Mouse (Mus musculus) bone marrow macrophage, adult 2 months (primary cell): ENCODE measurements at regions not wholly inside any gene's neighbourhood (a gene's known extent, or its start where the extent isn't known, plus 50 kb on each side); places are given as distances from the start of the nearest gene placed in this dataset.

ENCODE experiments used
- H3K27ac ChIP-seq: 2 replicates; pipeline ENCODE4 v1.5.1; 2012; ENCODE audit warnings: low read depth, low read length; ENCODE audit not compliant: insufficient read depth
- H3K4me1 ChIP-seq: 2 replicates; pipeline ENCODE4 v1.6.1; 2012; ENCODE audit warnings: low read length; ENCODE audit not compliant: control insufficient read depth, insufficient read depth
- H3K4me3 ChIP-seq: 2 replicates; pipeline ENCODE4 v1.5.1; 2012; ENCODE audit warnings: mild to moderate bottlenecking, low read length, moderate library complexity; ENCODE audit not compliant: insufficient read depth
- CTCF ChIP-seq: IDR thresholded peaks from 2 replicates; pipeline ENCODE4 v1.5.1; 2012; ENCODE audit warnings: low read depth, mild to moderate bottlenecking, low read length, moderate library complexity
- POLR2A ChIP-seq: IDR thresholded peaks from 2 replicates; pipeline ENCODE4 v1.6.1; 2012; ENCODE audit warnings: mild to moderate bottlenecking, low read depth, low read length, borderline replicate concordance

- Histone ChIP-seq H3K4me3 (no peak overlapping the region), H3K4me1 (no peaks in the 10 kb centered on the region), H3K27ac (no peak overlapping the region)
- TF ChIP-seq CTCF (no peak), POLR2A (no peak)
These were observed 166.4 kb upstream of the Sox9 start for GRCm38 (mm10) chr11:112615629-112616028.

GRCm38 (mm10) chr11:112616942-112617341, 165.1 kb upstream of the Sox9 start:
- H3K4me1 ChIP-seq, result no peaks in the 10 kb centered on the region
- TF ChIP-seq POLR2A (no peak), CTCF (no peak)
- no peak overlapping the region for H3K27ac ChIP-seq
- no peak overlapping the region for H3K4me3 ChIP-seq

DNA sequence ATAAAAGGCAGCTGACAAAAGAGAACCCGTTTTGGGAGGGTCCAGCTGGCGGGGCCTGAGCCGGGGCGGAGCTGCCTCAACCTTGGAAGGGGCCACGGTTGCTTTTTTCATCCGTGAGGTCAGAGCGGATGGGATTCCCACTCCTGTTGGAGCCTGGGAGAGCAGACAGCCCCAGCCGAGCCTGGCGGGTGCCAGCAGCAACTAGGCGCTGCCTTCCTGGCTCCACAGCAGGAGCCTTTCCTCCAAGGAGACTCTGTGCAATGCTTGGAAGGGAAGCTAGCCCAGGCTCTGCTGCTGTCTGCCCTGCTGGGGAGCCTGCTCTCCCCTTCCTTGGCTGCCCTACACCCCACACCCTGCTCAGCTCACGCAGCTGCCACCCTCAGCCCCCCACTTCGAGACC, 161.1 kb upstream of the Sox9 start:
- Histone ChIP-seq H3K4me1 (no peaks in the 10 kb centered on the region), H3K27ac (no peak overlapping the region), H3K4me3 (no peak overlapping the region)
- no peak for TF ChIP-seq POLR2A
- no peak for TF ChIP-seq CTCF

GRCm38 (mm10) chr11:112621385-112622120, 160.5 kb upstream of the Sox9 start:
- TF ChIP-seq POLR2A (no peak), CTCF (no peak)
- no peak overlapping the region for H3K4me3 ChIP-seq

DNA sequence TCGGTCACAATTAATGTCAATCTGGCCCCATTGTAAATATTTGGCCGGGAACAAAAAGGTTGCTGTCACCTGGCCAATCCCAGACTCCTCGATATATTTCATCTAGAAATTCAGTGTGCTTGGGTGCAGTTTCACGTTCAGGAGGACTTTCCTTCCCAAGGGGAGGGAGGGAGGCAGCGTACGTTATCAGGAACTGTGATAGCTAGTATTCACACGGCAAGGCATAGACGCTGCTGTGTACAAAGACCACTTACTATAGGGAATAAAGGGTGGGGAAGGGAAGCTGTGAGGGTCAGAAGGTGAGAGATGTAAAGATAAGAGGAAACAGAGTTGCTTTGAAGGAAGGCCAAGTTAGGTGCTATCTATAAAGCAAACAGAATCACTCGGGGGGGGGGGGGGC, 132.7 kb upstream of the Sox9 start:
- no peak overlapping the region for H3K27ac ChIP-seq
- no peaks in the 10 kb centered on the region for H3K4me1 ChIP-seq
- H3K4me3 ChIP-seq, result no peak overlapping the region
- TF ChIP-seq CTCF (no peak), POLR2A (no peak)

More at GRCm38 (mm10) chr11:112621385-112622120, 160.5 kb upstream of the Sox9 start:
- no peak overlapping the region for H3K27ac ChIP-seq
- H3K4me1 ChIP-seq, result no peaks in the 10 kb centered on the region

DNA sequence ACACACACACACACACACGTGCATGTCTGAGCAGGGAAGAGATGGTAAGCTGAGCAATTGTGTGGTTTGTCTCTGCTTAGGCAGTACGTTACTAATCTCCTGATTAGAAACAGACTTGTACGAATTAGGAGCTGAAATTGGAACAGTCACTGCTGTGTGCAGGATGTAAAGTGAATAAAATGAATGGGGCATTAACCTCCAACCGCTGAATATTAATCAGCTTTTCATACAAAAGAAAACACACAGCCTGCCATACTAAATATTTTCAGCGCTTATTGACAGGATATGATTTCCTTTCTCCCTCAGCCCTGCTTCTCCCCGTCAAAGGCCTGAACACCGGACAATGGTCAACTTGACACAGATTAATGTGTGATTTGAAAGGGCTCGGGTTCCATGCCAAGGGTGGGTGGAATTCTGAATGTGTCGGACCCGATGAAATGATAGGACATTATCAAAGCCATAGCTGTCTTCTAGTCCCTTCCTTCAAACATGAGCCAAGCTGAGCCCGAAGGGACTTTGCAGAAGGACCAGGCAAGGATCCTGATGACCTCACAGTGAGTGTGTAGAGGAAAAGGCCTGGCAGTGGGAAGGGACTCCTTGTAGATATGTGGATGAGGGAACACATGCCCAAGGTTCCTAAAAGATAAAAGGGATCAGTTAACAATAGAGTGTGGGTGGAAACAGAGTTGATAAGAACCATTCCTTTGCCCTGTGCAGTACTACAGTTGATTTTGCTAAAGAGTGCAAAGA, 124.4 kb upstream of the Sox9 start:
- H3K4me3 ChIP-seq, result no peak overlapping the region
- no peak overlapping the region for H3K27ac ChIP-seq
- TF ChIP-seq POLR2A, result no peak
- H3K4me1 ChIP-seq, result no peaks in the 10 kb centered on the region

DNA sequence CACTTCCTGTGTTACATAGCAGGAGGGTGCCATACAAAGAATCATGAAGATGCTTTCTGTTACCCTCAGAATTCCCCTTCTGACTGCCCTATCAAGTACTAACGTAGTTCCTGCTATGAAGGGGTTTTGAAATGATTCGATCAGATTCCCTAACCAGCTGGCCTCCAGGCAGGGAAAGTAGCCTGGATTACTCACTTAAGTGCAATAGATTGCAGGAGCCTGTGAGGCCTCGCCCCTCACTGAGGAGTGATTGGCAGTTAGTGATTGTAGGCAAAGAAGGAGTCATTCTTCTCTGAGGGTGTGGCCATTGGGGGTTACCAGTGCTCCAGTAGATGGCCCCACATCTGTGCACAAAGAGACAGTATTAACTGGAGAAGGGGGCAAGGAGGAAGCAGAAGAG, 122.1 kb upstream of the Sox9 start:
- Histone ChIP-seq H3K4me1 (no peaks in the 10 kb centered on the region), H3K27ac (no peak overlapping the region), H3K4me3 (no peak overlapping the region)
- TF ChIP-seq POLR2A, result no peak
- TF ChIP-seq CTCF, result no peak

DNA sequence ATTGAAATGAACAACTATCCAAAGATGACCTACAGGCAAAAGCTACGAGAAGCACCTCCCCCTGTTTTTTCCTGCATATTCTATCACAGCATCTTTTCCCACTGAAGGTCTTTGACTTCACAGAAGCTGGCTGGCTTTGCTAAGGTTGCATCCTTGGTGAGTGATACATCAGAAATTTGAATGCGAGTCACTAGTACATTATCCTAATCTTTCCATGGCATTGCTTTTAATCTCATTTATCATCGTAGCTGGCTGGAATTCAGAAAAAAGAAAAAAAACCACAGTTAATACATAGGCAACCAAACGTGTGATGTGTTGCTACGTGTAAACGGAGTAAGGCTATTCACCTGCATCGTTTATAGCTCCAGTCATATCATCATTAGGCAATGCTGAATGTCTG, 120.6 kb upstream of the Sox9 start:
- TF ChIP-seq POLR2A (no peak), CTCF (no peak)
- H3K27ac ChIP-seq, result no peak overlapping the region
- H3K4me1 ChIP-seq, result no peaks in the 10 kb centered on the region
- no peak overlapping the region for H3K4me3 ChIP-seq

DNA sequence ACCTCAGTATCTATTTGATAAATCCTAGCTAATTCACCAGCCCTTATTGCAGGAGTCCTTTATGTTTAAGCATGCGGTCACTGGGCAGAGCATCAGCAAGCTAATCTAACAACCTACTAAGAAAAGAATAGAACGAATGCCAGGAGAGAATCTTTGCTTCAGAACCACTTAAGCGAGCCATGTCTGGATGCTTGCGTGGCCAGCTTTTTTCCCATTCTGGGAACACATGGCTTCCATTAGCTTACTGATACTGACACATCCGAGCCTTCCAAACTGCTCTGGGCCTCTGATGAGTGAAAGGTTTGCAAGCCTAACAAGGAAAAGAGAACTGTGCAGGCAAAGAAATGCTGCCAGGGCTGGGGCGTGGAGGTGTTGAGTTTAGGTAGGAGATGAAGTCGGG, 114.7 kb upstream of the Sox9 start:
- no peak overlapping the region for H3K4me3 ChIP-seq
- no peak overlapping the region for H3K27ac ChIP-seq
- no peaks in the 10 kb centered on the region for H3K4me1 ChIP-seq
- TF ChIP-seq POLR2A (no peak), CTCF (no peak)

DNA sequence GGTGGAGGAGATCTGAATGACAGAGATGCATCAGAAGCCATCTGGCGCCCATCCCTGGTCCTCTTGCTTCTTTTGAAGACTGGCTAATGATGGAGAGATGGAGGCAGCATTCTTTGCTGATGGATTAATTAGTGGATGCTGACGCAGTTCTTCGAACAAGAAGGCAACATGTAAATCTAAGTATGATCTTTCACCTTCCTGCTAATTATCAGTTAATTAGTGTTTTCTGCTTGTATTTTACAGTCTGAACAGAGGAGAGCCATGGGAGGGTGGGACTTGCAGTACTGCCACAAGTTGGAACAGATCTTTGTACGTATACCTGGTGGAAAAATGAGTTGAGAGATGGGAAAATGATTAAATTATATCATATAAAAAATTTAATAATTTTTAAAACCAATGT, 109.9 kb upstream of the Sox9 start:
- TF ChIP-seq POLR2A, result no peak
- TF ChIP-seq CTCF, result no peak
- no peak overlapping the region for H3K27ac ChIP-seq
- H3K4me3 ChIP-seq, result no peak overlapping the region
- H3K4me1 ChIP-seq, result no peaks in the 10 kb centered on the region

DNA sequence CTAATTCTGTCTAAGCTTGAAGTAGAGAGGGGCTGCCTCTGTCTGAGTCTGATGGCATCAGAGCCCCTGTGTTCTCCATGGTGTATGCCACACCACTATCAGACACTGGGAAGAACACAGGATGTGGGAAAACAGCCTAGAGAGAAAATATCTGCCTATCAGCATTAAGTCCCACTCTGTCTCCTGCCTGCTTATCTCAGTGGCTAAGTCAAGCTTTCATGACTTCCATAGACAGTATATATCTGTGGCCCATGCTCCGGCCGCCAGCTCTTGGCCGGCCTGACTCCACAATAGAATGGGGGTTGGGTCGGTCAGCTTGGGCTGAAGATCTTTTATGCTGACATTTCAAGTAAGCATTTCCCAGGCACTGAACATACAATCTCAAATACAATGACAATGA, 92.0 kb upstream of the Sox9 start:
- Histone ChIP-seq H3K27ac (no peak overlapping the region), H3K4me3 (no peak overlapping the region)
- no peak for TF ChIP-seq POLR2A
- TF ChIP-seq CTCF, result no peak

More for the DNA sequence above, 92.0 kb upstream of the Sox9 start:
- no peaks in the 10 kb centered on the region for H3K4me1 ChIP-seq
